Mouse (Mus musculus) liver, embryonic 14.5 days (tissue): ENCODE results near the gene Syk. TPM values are rescaled to one million over a fixed set of nuclear protein-coding genes. Genes with fewer than 3 reads are reported as not detected.
A peak's percentile ranks its signal among the peaks of the same experiment; 100 is the strongest.

Experiments
- ATAC-seq: fragments of 200-750 bp; cut with Nextera tagmentation; 2 replicates; pipeline ENCODE4 v1.8.0; 2017; ENCODE audit warnings: moderate number of reproducible peaks, mild to moderate bottlenecking, moderate library complexity; ENCODE audit not compliant: insufficient read depth
- DNase-seq, 3 experiments: peaks; one replicate each; pipeline ENCODE4 v3.0.0-alpha.2; 2012 to 2013; ENCODE audit warnings: low read depth in 3 of 3, low spot score in 3 of 3
- H3K27ac ChIP-seq: fragments of 300-500 bp; sonication (generic); 2 replicates; pipeline ENCODE4 v1.5.1; 2014; ENCODE audit warnings: moderate library complexity, mild to moderate bottlenecking, control low read depth, inconsistent platforms
- H3K27me3 ChIP-seq: fragments of 300-500 bp; sonication (generic); 2 replicates; pipeline ENCODE4 v1.6.1; 2014; ENCODE audit warnings: mild to moderate bottlenecking, low read length, moderate library complexity; ENCODE audit not compliant: control insufficient read depth, insufficient read depth
- H3K36me3 ChIP-seq: fragments of 300-500 bp; sonication (generic); replicated peaks from 2 replicates; pipeline ENCODE4 v1.6.1; 2014; ENCODE audit warnings: low read depth; ENCODE audit not compliant: control insufficient read depth, insufficient read depth
- H3K4me1 ChIP-seq, 2 experiments: fragments of 200-500 bp in 1 of 2; fragments of 300-500 bp in 1 of 2; sonication (generic) in 1 of 2; replicated peaks; 2 replicates each; pipeline ENCODE4 v1.6.1; 2012 to 2014; ENCODE audit warnings: antibody characterized with exemption in 1 of 2, inconsistent platforms in 1 of 2, low read length in 1 of 2; ENCODE audit not compliant: control insufficient read depth in 2 of 2, insufficient read depth in 2 of 2
- H3K4me2 ChIP-seq: fragments of 300-500 bp; sonication (generic); 2 replicates; pipeline ENCODE4 v1.6.1; 2014; ENCODE audit warnings: low read depth, mild to moderate bottlenecking, control low read depth, moderate library complexity
- H3K4me3 ChIP-seq, 2 experiments: fragments of 200-500 bp in 1 of 2; fragments of 300-500 bp in 1 of 2; sonication (generic) in 1 of 2; 2 replicates each; pipeline ENCODE4 v1.5.1; 2012 to 2014; ENCODE audit warnings: low read depth in 2 of 2, low read length in 2 of 2, mild to moderate bottlenecking in 2 of 2, control low read depth in 1 of 2, inconsistent platforms in 1 of 2, moderate library complexity in 1 of 2; ENCODE audit not compliant: insufficient read depth in 1 of 2
- H3K9ac ChIP-seq: fragments of 300-500 bp; sonication (generic); replicated peaks from 2 replicates; pipeline ENCODE4 v1.6.1; 2014; ENCODE audit warnings: mild to moderate bottlenecking, control low read depth, moderate library complexity
- H3K9me3 ChIP-seq: fragments of 300-500 bp; sonication (generic); 2 replicates; pipeline ENCODE4 v1.6.1; 2016; ENCODE audit warnings: low read length, mixed read lengths; ENCODE audit not compliant: control insufficient read depth
- CTCF ChIP-seq: IDR thresholded peaks from 2 replicates; pipeline ENCODE4 v1.5.1; 2016; ENCODE audit warnings: antibody characterized with exemption, low read depth, control low read depth
- EP300 ChIP-seq: IDR thresholded peaks from 2 replicates; pipeline ENCODE4 v1.6.1; 2016; ENCODE audit warnings: antibody characterized with exemption, low read depth
- WGBS: fragments of 180-500 bp; shearing (Covaris S2); extraction: QIAGEN DNeasy Blood & Tissue Kit; methylation state at CpG from one replicate; pipeline ENCODE4 v1.1.7; 2014; ENCODE audit not compliant: insufficient replicate concordance; 5-methylcytosine and 5-hydroxymethylcytosine counted together
- polyA plus RNA-seq, 2 experiments: library from polyadenylated mRNA; depleted of rRNA in 1 of 2; stranded (reverse) in 1 of 2; unstranded in 1 of 2; fragments of >200 nt; fragmentation: Nextera tagmentation in 1 of 2; extraction: Ambion mirVana in 1 of 2; gene quantifications; 2 replicates each; pipeline versions ENCODE4 v1.2.1 to v1.2.3; 2012 to 2014

Gene Syk
- polyA plus RNA-seq, 2 experiments = 4.3 TPM

DNA sequence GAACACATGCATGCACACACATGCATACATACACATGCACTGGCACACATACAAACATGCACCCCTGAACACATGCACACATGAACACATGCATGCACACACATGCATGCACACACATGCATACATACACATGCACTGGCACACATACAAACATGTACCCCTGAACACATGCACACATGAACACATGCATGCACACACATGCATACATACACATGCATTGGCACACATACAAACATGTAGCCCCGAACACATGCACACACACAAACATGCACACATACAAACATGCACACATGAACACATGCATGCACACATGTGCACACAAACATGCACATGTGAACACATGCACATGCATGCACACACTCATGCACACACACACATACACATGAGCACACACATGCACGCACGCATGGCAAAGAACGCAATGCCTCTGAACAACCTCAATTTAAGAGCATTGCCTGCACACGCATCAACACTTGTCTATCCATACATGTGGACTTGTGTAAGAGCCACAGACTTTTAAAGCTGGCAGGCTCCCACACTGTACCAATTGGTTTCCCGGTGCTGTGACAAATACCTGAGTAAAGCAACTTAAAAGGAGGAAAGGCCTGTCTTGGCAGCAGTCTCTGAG lies 66.9 kb downstream of the Syk start:
- ATAC-seq = no peak
- H3K27me3 ChIP-seq = no peaks in the 10 kb centered on the region
- H3K4me3 ChIP-seq = no peak overlapping the region
- 77% methylated on average over 6 of the region's 6 CpGs for WGBS
- H3K27ac ChIP-seq = no peak overlapping the region
- H3K9ac ChIP-seq = no peak overlapping the region
- TF ChIP-seq CTCF = no peak
- TF ChIP-seq EP300 = no peak
- DNase-seq = no peak
- H3K4me1 ChIP-seq = no peaks in the 10 kb centered on the region
- no peaks in the 10 kb centered on the region for H3K9me3 ChIP-seq
- no peak overlapping the region for H3K4me2 ChIP-seq
- no peaks in the 10 kb centered on the region for H3K36me3 ChIP-seq

DNA sequence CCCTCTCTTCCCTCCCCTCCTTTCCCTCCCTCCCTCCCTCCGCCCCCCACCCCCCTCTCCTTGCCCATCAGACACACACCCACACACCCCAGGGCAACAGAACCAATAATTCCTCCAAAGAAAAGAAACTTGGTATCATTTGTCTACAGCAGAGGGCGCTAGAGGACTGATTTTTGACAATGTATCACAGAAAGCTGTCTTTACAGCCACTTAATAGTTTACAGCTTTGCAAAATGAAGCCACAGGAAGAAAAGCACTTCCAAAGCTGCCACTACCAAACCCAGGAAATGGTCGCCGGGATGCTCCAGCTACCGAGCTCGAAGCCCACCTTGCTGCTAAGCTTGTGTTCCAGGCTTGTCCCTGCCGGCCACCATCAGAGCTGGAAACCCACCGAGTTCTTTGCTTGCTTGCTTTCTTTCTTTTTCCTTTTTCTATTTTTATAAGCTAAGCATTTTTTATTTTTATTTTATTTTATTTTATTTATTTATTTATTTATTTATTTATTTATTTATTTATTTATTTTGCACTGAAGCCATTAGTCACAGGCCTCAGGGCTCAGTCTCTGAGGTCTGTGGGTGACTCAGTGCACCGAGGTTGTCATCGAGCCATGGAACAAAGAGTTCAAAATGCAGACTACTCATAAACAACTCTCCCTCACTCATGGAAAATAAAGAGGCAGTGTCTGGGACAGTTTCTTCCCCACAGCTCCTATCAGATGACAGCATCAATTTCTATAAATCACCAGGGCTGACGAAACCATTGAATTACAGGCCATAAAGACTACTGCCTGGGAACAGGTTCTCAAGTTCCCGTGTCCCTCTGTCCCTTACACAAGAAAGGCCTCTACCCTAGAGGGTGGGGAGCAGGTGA lies 68.6 kb downstream of the Syk start:
- Histone ChIP-seq H3K9me3 (no peaks in the 10 kb centered on the region), H3K36me3 (no peaks in the 10 kb centered on the region), H3K4me3 (no peak overlapping the region), H3K9ac (no peak overlapping the region), H3K4me1 (no peaks in the 10 kb centered on the region), H3K27me3 (no peaks in the 10 kb centered on the region), H3K27ac (no peak overlapping the region), H3K4me2 (no peak overlapping the region)
- peak; percentile 50 for TF ChIP-seq CTCF
- no peak for TF ChIP-seq EP300
- ATAC-seq = no peak
- 28% methylated on average over 11 of the region's 12 CpGs for WGBS
- peak in 2 of 3 experiments; percentile 25 to 27 for DNase-seq

DNA sequence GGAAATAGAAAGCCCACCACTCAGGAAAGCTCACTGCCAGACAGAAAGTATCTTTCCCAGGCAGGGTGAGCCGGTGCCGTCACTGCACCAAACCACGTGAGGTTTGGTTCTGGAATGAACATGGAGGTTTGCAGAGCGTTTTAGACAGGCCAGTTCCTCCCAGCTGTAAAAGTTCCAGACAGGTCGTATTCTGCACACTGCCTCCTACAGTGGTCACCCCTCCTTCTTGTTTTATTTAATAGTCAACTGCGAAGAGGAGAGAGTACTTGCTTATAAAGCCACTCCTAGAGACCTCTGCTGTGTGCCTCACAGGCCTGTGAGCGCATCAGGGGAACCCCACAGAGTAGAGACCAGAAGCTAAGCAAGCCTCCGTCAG lies 69.3 kb downstream of the Syk start:
- no peaks in the 10 kb centered on the region for H3K27me3 ChIP-seq
- 67% methylated on average over 8 of the region's 8 CpGs for WGBS

DNA sequence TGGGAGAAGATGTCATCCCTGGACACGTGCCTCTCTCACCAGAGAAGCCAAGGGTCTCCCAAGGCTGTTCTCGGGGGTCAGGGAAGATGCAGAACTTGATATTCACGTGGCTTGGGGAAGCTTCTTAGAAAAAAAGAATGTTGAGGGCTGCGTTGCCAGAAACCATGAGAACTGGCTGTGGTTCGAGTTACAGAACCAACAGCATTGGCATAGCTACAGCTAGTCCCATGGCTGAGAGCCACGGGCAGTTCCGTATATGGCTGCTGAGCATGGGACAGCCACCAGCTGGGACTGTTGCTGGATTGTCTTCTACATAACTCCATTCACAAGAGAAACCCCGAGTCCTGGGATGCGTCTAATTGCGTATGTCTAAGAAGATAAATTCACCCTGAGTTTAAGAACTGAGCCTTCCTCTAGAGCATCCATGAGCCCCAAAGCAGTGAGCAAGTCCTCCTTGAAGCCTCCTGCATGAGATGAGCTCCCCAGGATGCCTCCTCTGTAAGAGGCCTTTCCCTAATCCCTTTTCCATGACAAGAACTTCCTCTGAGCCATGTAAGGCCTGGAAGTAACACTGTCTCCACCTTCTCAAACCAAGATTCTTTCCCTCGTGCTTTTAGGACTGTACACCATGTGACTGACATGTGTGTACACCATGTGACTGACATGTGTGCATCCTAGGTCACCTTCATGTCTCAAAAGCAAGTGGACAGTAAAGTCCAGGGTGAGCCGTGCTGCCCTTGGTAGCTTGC lies 71.3 kb downstream of the Syk start:
- Histone ChIP-seq H3K4me3 (no peak overlapping the region), H3K4me2 (no peak overlapping the region), H3K9me3 (no peaks in the 10 kb centered on the region), H3K27ac (no peak overlapping the region), H3K36me3 (no peaks in the 10 kb centered on the region), H3K9ac (no peak overlapping the region), H3K27me3 (no peaks in the 10 kb centered on the region), H3K4me1 (no peaks in the 10 kb centered on the region)
- ATAC-seq (no peak), DNase-seq (no peak)
- 63% methylated on average over 12 of the region's 12 CpGs for WGBS
- TF ChIP-seq CTCF (no peak), EP300 (no peak)

More for the DNA sequence above, 69.3 kb downstream of the Syk start:
- ATAC-seq = no peak
- no peak for DNase-seq
- H3K4me1 ChIP-seq = no peaks in the 10 kb centered on the region
- H3K9me3 ChIP-seq = no peaks in the 10 kb centered on the region
- no peak overlapping the region for H3K27ac ChIP-seq
- H3K36me3 ChIP-seq = no peaks in the 10 kb centered on the region
- H3K4me3 ChIP-seq = no peak overlapping the region
- no peak overlapping the region for H3K9ac ChIP-seq
- H3K4me2 ChIP-seq = no peak overlapping the region
- TF ChIP-seq EP300 (no peak), CTCF (no peak)

DNA sequence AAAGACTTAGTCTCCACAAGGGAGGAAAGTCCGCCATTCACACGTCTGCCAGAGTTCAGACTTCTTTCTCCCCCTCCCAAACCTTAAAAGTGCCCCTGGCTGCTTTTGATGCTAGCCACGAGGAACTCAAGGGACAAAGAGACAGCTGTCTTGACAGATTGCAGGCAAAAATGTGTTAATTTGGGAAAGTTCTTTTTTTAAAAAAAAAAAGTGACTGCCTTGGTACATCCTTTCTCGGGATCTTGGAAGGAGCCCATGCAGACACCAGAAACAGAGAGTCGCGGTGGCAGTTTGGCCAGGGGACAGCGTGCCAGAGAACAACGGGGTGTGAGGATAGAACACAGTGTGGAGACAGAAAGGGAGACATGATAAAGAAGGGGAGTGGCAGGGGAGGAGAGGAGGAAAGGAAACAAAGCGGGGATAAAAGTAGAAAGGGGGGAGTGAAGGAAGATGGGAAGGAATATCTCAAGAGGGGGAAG lies 71.9 kb downstream of the Syk start:
- WGBS = 32% methylated on average over 9 of the region's 9 CpGs
- Histone ChIP-seq H3K27ac (no peak overlapping the region), H3K4me2 (no peak overlapping the region), H3K36me3 (no peaks in the 10 kb centered on the region), H3K4me3 (no peak overlapping the region), H3K9me3 (no peaks in the 10 kb centered on the region), H3K4me1 (no peaks in the 10 kb centered on the region), H3K9ac (no peak overlapping the region), H3K27me3 (no peaks in the 10 kb centered on the region)
- no peak for TF ChIP-seq CTCF
- no peak for TF ChIP-seq EP300
- ATAC-seq (no peak), DNase-seq (no peak)
